Mouse (Mus musculus): ENCODE measurements around the gene Olfr1402. TPM values are rescaled to one million over a fixed set of nuclear protein-coding genes. Genes with fewer than 3 reads are reported as not detected.
A peak's percentile ranks its signal among the peaks of the same experiment; 100 is the strongest.

Gene Olfr1402
- polyA plus RNA-seq (2012; rRNA removed) = not detected in 2 replicates

DNA sequence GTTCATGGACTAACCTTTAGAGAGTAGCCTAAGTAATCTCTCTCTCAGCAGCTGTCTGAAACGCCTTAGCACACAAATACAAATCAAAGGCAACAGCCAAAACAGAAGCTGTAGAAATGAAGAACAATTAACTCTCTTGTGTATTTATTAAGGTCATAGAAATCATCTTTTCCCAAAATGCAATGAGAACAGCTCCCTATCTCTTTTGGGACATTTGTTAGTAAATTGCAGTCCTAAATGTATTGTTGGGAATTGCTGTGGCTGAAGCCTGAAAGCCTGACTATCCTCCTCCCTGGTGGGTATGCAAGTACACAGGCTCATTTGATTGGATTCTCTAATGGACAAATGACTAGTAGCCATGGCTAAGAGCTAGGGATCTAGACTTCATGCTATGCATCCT is at the start of gene Olfr1402:
Gene Olfr1402, minus strand, starts transcription at position 101 of the 400 bp plus-strand sequence.
- no peak for TF ChIP-seq CTCF (IDR thresholded peaks at IDR 0.05; ENCODE audit: borderline replicate concordance, extremely low read depth, insufficient read depth, insufficient read length)
- no peak for TF ChIP-seq POLR2A (IDR thresholded peaks at IDR 0.05; ENCODE audit: borderline replicate concordance, extremely low read depth, insufficient read depth, insufficient read length, poor library complexity, severe bottlenecking)

DNA sequence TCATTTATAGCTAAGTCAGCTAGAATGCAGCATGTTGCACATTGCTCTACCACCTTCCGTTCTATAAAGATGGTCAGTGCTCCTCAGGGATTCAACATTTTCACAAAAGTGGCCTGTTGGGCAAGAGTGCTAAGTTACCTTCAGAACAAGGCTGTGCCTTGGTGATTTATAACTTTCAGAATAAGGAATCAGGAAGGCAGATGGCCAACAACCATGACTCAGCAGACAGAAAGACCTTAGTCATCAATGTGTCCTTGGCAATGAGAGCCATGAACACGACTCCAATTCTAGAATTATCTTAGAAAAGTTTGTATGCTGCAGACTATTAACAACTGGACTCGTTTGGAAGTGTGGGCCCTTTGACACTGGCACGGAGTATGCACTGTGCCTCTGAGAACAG is 33.5 kb upstream of the Olfr1402 start:
- no peak for DNase-seq (ENCODE audit: low read depth)
- TF ChIP-seq CTCF (IDR thresholded peaks at IDR 0.05; ENCODE audit: borderline replicate concordance, extremely low read depth, insufficient read depth, insufficient read length) (no peak), POLR2A (IDR thresholded peaks at IDR 0.05; ENCODE audit: borderline replicate concordance, extremely low read depth, insufficient read depth, insufficient read length, poor library complexity, severe bottlenecking) (no peak)

More for the DNA sequence above, at the start of gene Olfr1402:
- no peak for DNase-seq (ENCODE audit: low read depth)

GRCm38 (mm10) chr3:97438619-97439018 is 16.8 kb upstream of the Olfr1402 start:
- no peak for DNase-seq (ENCODE audit: low read depth)
- TF ChIP-seq POLR2A (IDR thresholded peaks at IDR 0.05; ENCODE audit: borderline replicate concordance, extremely low read depth, insufficient read depth, insufficient read length, poor library complexity, severe bottlenecking) (no peak), CTCF (IDR thresholded peaks at IDR 0.05; ENCODE audit: borderline replicate concordance, extremely low read depth, insufficient read depth, insufficient read length) (no peak)

- TF ChIP-seq CTCF (IDR thresholded peaks at IDR 0.05; ENCODE audit: borderline replicate concordance, extremely low read depth, insufficient read depth, insufficient read length) = peak; percentile 61; the same call in 1 of the 2 replicates
- no peak for TF ChIP-seq POLR2A (IDR thresholded peaks at IDR 0.05; ENCODE audit: borderline replicate concordance, extremely low read depth, insufficient read depth, insufficient read length, poor library complexity, severe bottlenecking)
- peak; percentile 60 for DNase-seq (ENCODE audit: low read depth)
These were observed 27.5 kb downstream of the Olfr1402 start for GRCm38 (mm10) chr3:97394289-97394688.

DNA sequence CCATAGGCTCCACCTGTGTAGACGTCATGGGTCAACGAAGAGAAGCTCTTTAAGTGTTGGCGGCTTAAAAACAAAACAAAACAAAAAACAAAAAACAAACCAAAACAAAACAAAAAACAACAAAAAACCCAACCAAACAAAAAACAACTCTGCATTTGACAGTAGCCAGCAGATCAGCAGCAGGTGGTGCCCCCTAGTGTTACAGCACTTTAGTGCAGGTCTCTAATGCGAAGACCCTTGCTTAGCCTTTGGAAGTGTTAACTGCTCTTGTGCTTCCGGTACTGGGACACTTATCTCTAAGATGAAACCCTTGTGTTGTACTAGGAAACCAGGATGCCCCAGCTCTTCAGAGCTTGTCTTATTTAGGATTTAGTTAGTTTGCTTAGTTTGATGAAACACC is 28.7 kb downstream of the Olfr1402 start:
- peak; percentile 49 for DNase-seq (ENCODE audit: low read depth)
- no peak for TF ChIP-seq POLR2A (IDR thresholded peaks at IDR 0.05; ENCODE audit: borderline replicate concordance, extremely low read depth, insufficient read depth, insufficient read length, poor library complexity, severe bottlenecking)
- peak; percentile 62; the same call in 1 of the 2 replicates for TF ChIP-seq CTCF (IDR thresholded peaks at IDR 0.05; ENCODE audit: borderline replicate concordance, extremely low read depth, insufficient read depth, insufficient read length)

DNA sequence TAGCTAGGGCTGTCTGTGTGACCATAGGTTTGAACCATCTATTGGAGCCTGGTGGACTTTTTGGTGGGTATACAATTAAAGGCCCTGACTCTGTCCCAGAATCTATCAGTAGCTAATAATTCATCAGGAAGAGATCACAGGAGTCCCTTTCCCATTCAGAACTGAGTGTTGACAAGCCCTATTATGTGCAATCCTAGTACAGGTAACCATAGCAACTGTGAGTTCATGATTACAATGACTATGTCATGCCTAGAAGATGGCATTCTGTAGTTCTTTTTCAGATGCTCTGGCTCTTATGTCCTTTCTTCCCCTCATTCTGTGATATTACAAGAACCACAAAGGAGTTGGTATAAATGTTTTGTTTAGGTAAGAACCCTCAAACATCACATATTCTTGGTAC is 51.4 kb downstream of the Olfr1402 start:
- peak; percentile 40 for DNase-seq (ENCODE audit: low read depth)
- TF ChIP-seq POLR2A (IDR thresholded peaks at IDR 0.05; ENCODE audit: borderline replicate concordance, extremely low read depth, insufficient read depth, insufficient read length, poor library complexity, severe bottlenecking) (no peak), CTCF (IDR thresholded peaks at IDR 0.05; ENCODE audit: borderline replicate concordance, extremely low read depth, insufficient read depth, insufficient read length) (no peak)

DNA sequence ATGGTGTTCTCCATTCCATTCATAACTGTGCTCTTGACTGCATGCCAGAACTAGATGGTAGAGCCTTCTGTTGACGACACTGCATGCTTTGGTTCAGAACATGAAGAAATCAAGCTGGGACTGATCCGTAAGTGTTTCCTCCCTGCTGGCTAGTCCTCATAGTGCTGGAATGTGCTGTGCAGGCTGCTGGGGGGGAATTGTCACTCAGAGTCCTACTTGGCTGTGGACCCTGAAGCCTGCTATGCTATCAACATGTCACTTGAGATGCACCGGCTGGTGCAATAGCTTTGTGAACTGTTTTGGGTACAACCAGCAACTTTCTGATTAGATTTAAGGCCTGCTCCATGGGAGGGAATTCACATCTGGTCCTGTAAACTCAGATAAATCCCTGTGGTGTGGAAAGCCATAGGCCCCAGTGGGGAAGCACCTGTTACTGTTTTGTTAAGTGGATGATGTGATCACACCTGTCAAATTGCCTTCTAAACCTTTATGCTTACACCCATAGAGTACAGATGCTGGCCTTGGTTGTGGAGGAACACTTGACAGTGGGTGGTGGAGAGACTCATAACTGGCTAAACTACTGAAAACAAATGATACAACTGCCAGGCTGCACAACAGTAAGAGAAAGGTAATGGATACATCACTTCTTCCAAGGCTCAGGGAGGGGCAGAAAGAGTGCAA is 58.3 kb downstream of the Olfr1402 start:
- peak; percentile 1 for DNase-seq (ENCODE audit: low read depth)
- no peak for TF ChIP-seq POLR2A (IDR thresholded peaks at IDR 0.05; ENCODE audit: borderline replicate concordance, extremely low read depth, insufficient read depth, insufficient read length, poor library complexity, severe bottlenecking)

- no peak for DNase-seq (ENCODE audit: low read depth)
- TF ChIP-seq CTCF (IDR thresholded peaks at IDR 0.05; ENCODE audit: borderline replicate concordance, extremely low read depth, insufficient read depth, insufficient read length) = no peak
- TF ChIP-seq POLR2A (IDR thresholded peaks at IDR 0.05; ENCODE audit: borderline replicate concordance, extremely low read depth, insufficient read depth, insufficient read length, poor library complexity, severe bottlenecking) = no peak
These were observed 63.4 kb downstream of the Olfr1402 start for GRCm38 (mm10) chr3:97358448-97358847.

Other genes starting within 250 kb of the Olfr1402 start
- gene Bcl9, start 124.1 kb downstream of the Olfr1402 start, polyA plus RNA-seq (2012; rRNA removed) = 37.4 and 77.8 TPM in 2 replicates
- 5.5 and 5.9 TPM in 2 replicates for gene Chd1l, start 188.2 kb upstream of the Olfr1402 start, polyA plus RNA-seq (2012; rRNA removed)
- gene Fmo5, start 206.8 kb upstream of the Olfr1402 start, polyA plus RNA-seq (2012; rRNA removed) = 0.57 and 0.66 TPM in 2 replicates
- gene Prkab2, start 236.2 kb upstream of the Olfr1402 start, polyA plus RNA-seq (2012; rRNA removed) = 17.3 and 18.4 TPM in 2 replicates

Data from brain, embryonic 14.5 days (tissue).